Mouse (Mus musculus) olfactory bulb, adult 2 months (tissue): Measurements from ENCODE around the gene Ltb4r1.

Source experiments
- CTCF ChIP-seq: fragments of 200-500 bp; IDR thresholded peaks from 2 replicates; pipeline ENCODE4 v1.5.1; 2012; ENCODE audit warnings: low read depth, mild to moderate bottlenecking, low read length, moderate library complexity; ENCODE audit not compliant: insufficient read depth
- POLR2A ChIP-seq: fragments of 200-500 bp; IDR thresholded peaks from 2 replicates; pipeline ENCODE4 v1.6.1; 2012; ENCODE audit warnings: mild to moderate bottlenecking, low read depth, low read length, moderate library complexity; ENCODE audit not compliant: insufficient read depth

GRCm38 (mm10) chr14:55795380-55796163 is 29.8 kb downstream of the Ltb4r1 start:
- no peak for TF ChIP-seq CTCF
- TF ChIP-seq POLR2A = no peak
